Mouse (Mus musculus): ENCODE measurements around the gene Tmem52b. TPM values are rescaled to one million over a fixed set of nuclear protein-coding genes. Genes with fewer than 3 reads are reported as not detected.
"Not testable (repeated sequence)": the region's sequence is repeated elsewhere in the genome, so short reads cannot be mapped to it uniquely, and the experiment has no call there.

Gene Tmem52b
- 0.10 TPM in 1 of 2 replicates, not detected in the other for polyA plus RNA-seq (2015; fragmentation: Nextera tagmentation; extraction: Ambion mirVana)

DNA sequence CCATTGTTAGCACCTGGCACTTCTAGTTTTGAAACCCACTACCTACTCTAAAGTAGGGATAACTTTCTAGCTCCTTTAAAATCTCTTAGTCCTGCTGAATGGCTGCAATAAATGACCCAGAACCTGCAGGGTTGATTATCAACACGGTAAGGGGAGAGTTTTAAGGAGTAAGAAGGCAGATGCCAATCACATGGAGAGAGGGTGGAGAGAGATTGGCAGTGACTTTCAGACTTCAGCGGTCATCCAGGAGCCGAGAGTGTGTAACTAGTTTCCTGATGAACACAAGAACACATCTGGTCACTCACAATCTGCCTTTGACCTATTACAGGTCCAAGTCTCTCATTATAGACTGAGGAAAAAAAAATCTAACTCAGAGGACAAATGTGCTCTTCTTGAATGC, at the start of gene Tmem52b:
Gene Tmem52b (plus strand): TSS at position 189 of the 400 bp plus-strand sequence.
- Histone ChIP-seq H3K9ac (replicated peaks) (no peak within 1 kb of the TSS), H3K27me3 (replicated peaks) (no peaks in the 10 kb centered on the region), H3K4me1 (no peaks in the 10 kb centered on the region), H3K4me2 (no peak within 1 kb of the TSS), H3K9me3 (replicated peaks) (no peaks in the 10 kb centered on the region), H3K27ac (replicated peaks) (no peak within 1 kb of the TSS), H3K36me3 (no peaks in the 10 kb centered on the region), H3K4me3 (replicated peaks) (no peak within 1 kb of the TSS)
- ATAC-seq (ENCODE audit: low FRiP score): no peak
- WGBS: 67% methylated on average over 3 of the region's 3 CpGs

DNA sequence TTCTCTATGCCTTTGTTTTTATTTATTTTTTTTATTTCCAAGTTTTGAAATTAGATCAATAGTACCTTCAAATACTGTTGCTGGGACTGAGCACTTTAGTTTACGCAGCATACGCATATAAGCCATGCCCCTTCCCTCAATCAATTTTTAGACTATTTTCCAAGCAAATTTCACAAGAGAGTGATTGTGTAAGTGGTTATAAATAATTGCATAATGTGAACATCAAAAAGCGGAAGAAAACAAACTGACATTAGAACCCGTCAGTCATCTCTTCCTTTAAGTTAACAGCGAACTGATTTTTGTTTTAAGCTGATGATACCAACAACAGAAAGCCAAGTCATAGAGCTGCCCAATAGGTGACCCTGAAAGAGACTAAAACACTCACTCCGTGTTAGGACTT, 41.0 kb upstream of the Tmem52b start:
- Histone ChIP-seq H3K9me3 (replicated peaks) (no peaks in the 10 kb centered on the region), H3K27ac (replicated peaks) (no peak overlapping the region), H3K4me1 (no peaks in the 10 kb centered on the region), H3K36me3 (no peaks in the 10 kb centered on the region), H3K4me2 (no peak overlapping the region), H3K4me3 (replicated peaks) (no peak overlapping the region), H3K9ac (replicated peaks) (no peak overlapping the region), H3K27me3 (replicated peaks) (no peaks in the 10 kb centered on the region)
- ATAC-seq (ENCODE audit: low FRiP score): no peak
- 91% methylated on average over 6 of the region's 6 CpGs for WGBS

DNA sequence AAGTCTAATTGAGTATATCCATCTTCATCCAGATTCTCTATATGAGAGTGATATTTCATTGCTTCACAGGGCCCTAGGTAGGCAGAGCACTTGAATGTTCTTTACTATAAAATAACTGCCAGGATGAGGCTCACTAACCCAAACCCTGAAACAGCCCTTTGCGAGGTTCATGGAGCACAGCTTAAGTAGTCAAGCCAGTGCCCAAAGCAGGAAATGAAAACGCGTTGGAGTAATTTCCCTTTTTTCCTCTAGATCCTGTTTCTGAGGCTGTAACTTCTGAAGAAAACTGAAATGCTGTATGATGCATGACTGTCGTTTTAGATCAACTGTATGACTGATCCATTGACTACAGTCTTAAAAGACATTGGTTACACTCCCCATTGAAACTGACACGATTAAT, 39.7 kb upstream of the Tmem52b start:
- ATAC-seq (ENCODE audit: low FRiP score): no peak
- Histone ChIP-seq H3K27ac (replicated peaks) (no peak overlapping the region), H3K36me3 (no peaks in the 10 kb centered on the region), H3K4me1 (no peaks in the 10 kb centered on the region; the same call in 1 of the 2 replicates), H3K27me3 (replicated peaks) (no peaks in the 10 kb centered on the region), H3K9ac (replicated peaks) (no peak overlapping the region), H3K4me2 (no peak overlapping the region), H3K4me3 (replicated peaks) (no peak overlapping the region), H3K9me3 (replicated peaks) (no peaks in the 10 kb centered on the region)
- 75% methylated on average over 5 of the region's 5 CpGs for whole genome bisulfite sequencing

DNA sequence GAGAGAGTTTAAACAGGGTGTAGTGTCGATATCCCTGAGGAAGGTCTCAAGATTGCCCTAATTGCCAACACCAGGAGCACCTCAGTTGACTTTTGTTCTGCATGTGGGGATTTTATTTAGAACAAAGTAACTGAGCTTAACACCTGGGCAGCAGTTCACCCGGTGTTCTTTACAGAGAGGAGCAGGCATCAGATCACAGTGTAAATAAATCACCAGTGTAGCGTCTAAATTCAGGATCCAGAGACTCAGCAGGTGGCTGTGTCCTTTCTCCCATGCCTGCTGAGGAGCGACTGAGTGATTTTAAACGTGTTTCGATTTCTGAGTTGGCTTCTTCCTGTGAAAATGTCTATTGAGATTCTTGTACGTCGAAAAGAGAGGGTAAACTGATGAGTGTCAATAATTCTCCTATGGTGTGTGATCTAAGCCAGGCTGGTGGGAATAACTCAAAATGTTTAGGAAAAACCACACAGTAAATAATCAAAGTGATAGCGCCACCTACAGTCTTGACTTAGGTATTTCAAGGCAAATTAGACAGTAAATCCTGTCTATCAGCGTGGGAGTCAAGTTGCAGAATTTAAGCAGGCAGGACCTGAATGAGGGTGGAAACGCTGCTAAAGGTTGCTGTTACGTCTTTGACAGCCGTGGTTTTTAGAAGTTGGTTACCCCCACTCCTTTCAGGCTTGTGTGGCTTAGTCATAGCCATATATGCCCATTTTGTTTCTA, 35.8 kb upstream of the Tmem52b start:
- no peak for ATAC-seq (ENCODE audit: low FRiP score)
- Histone ChIP-seq H3K9me3 (replicated peaks) (no peaks in the 10 kb centered on the region), H3K27ac (replicated peaks) (no peak overlapping the region), H3K27me3 (replicated peaks) (no peaks in the 10 kb centered on the region), H3K4me1 (no peaks in the 10 kb centered on the region; the same call in 1 of the 2 replicates), H3K9ac (replicated peaks) (no peak overlapping the region), H3K36me3 (no peaks in the 10 kb centered on the region), H3K4me3 (replicated peaks) (no peak overlapping the region), H3K4me2 (no peak overlapping the region)
- WGBS: 34% methylated on average over 13 of the region's 13 CpGs

DNA sequence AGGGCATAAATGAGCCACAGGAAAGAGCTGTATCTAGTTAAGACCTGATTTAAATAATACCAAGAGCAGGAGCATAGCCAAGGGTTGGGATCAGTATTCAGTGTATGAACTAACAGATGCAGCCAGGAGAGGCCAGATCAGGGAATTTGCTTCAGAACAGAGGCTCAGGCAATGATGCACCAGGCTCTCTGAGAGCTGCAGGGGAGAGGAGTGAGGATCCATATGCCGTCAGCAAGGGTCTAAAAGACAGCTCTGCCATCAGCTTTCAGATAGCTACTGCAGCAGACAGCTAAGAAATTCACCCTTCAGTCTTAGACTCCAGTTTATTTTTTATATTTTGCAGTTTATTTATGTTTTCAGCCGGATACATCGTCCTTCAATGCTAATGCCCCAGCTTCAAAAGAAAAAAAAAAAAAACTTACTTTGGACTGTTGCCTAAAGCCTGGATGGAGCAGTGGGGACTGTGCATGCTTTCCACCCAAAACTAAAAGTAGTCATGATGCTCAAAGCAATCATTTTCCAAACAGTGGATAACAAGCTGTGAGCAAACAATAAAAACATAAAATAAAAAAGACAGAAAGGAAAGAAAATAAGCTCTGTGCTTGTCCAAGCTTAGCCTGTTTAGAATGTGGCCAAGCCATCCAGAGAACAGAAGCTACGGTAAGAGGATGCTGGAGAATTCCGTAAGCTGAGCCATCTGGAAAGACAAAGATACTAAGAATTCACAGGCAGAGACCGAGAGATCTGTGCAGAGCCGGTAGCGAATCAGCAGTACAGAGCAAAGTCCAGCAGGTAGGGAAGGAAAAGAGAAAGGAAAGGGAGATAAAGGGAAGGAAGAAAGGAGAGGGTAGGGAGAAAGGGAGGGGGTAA, 32.0 kb upstream of the Tmem52b start:
- no peak overlapping the region for H3K4me3 ChIP-seq (replicated peaks)
- 46% methylated on average over 8 of the region's 8 CpGs for WGBS
- no peak overlapping the region for H3K9ac ChIP-seq (replicated peaks)
- no peaks in the 10 kb centered on the region for H3K27me3 ChIP-seq (replicated peaks)
- H3K4me2 ChIP-seq: peak overlapping the region; percentile 1; the same call in 1 of the 2 replicates
- no peaks in the 10 kb centered on the region for H3K36me3 ChIP-seq
- H3K27ac ChIP-seq (replicated peaks): peak overlapping the region; percentile 65
- ATAC-seq (ENCODE audit: low FRiP score): peak; percentile 83
- no peaks in the 10 kb centered on the region; the same call in 1 of the 2 replicates for H3K4me1 ChIP-seq
- H3K9me3 ChIP-seq (replicated peaks): no peaks in the 10 kb centered on the region

DNA sequence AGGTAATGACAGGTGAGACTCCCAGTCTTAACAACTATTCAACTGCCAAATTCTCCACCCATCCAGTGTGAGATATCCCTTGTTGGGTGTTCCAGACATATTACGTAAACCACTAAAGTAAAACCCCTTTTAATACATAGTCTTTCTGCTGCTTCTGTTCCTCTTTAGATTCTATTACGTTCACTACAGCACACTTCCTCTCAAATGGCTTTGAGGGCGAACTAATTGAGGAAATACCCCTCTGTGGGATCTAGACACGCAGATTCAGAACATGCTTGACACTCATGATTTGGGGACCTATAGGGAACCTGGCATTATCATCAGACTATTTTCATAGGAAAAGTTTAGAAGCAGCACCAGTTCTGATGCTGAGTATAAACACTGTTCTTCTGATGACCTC, 17.4 kb upstream of the Tmem52b start:
- H3K27me3 ChIP-seq (replicated peaks): no peaks in the 10 kb centered on the region
- H3K36me3 ChIP-seq: no peaks in the 10 kb centered on the region
- H3K9me3 ChIP-seq (replicated peaks): no peaks in the 10 kb centered on the region
- H3K4me2 ChIP-seq: no peak overlapping the region
- no peak overlapping the region for H3K4me3 ChIP-seq (replicated peaks)
- ATAC-seq (ENCODE audit: low FRiP score): no peak
- no peak overlapping the region for H3K27ac ChIP-seq (replicated peaks)
- 87% methylated on average over 4 of the region's 4 CpGs for WGBS
- H3K4me1 ChIP-seq: no peaks in the 10 kb centered on the region
- no peak overlapping the region for H3K9ac ChIP-seq (replicated peaks)

DNA sequence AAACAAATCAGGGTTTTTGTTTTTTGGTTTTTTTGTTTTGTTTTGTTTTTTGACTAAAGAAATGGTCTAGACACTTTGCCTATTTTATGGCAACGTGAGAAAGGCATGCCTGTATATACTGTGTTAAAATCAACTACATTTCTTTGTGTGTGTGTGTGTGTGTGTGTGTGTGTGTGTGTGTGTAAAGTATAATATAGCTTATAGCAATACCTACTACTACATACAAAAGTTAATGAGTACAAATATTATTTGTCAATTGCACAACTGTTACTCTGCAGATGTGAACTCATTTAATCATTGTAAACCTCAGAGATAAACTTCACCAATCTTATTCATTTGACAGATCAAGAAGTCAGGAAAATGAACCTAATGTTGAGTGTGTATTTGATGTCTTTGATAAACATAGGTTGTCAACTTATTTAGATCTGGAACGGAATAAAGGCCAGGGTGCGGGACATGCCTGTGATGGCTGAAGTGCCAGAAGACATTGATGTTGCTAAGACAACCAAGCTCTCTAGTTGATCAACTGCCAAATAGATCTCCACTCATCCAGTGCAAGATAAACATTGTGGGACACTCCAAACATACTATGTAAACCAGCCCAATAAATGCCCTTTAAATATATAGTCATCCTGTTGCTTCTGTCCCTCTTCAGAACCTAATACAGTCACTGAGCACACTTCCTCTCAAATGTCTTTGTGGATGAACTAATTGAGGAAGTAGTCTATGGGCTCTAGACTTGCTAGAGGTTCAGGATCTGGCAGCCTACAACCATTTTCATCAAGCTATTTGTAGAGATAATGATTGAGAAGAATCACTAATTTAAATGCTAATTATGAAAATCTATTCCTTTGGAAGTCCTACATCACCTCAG, 14.8 kb upstream of the Tmem52b start:
- Histone ChIP-seq H3K9ac (replicated peaks) (no peak overlapping the region), H3K4me2 (no peak overlapping the region), H3K36me3 (no peaks in the 10 kb centered on the region), H3K27me3 (replicated peaks) (no peaks in the 10 kb centered on the region), H3K4me1 (no peaks in the 10 kb centered on the region), H3K4me3 (replicated peaks) (no peak overlapping the region), H3K9me3 (replicated peaks) (0 out of 2 replicates have a peak, but pooled peaks cover 2% of the 10 kb centered on the region), H3K27ac (replicated peaks) (no peak overlapping the region)
- WGBS: 93% methylated on average over 3 of the region's 3 CpGs
- ATAC-seq (ENCODE audit: low FRiP score): no peak

DNA sequence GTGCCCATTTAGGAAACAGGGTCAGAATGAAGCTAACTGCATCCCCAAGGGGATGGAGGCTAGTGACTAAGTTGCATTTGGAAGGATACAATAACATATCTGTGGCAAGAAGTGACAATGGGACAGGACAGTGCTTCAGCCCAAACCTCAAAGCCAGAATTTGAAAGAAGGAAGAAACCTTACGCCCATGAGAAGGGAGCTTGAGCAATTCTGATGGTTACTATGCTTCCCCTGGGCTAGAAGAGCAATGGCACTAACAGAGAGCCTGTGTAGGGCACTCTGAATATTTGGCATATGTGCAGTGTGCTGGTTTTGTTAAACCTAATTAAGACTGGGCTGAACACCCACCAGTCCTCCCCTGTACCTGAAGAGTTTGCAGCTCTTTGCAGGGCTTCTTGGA, 12.8 kb upstream of the Tmem52b start:
- H3K9me3 ChIP-seq (replicated peaks); ATAC-seq (ENCODE audit: low FRiP score); H3K36me3 ChIP-seq; H3K27ac ChIP-seq (replicated peaks); H3K4me2 ChIP-seq; H3K27me3 ChIP-seq (replicated peaks); H3K4me3 ChIP-seq (replicated peaks); H3K4me1 ChIP-seq; H3K9ac ChIP-seq (replicated peaks): not testable (repeated sequence)
- WGBS: 94% methylated on average over 1 of the region's 1 CpGs

DNA sequence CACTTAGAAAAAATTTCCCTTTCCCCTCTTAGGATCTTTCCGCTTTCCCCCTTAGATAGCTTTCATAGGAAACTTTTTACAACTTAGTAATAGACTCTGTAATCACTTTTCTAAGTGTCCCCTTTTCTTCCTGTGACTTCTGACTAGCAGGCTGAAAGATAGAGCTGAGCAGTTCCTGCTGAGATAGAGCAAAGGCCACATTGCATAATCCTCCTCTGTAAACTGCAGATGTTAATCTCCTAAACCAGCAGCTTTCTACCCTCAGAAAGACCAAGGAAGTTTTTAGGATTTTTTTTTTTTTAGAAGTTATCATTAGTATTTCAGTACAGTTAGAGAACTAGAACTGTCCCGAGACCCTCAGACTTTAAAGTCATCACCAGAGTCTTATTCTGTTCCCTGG, 8.9 kb upstream of the Tmem52b start:
- Histone ChIP-seq H3K36me3 (no peaks in the 10 kb centered on the region), H3K4me3 (replicated peaks) (no peak overlapping the region), H3K4me1 (no peaks in the 10 kb centered on the region), H3K27ac (replicated peaks) (no peak overlapping the region), H3K9me3 (replicated peaks) (0 out of 2 replicates have a peak, but pooled peaks cover 2% of the 10 kb centered on the region), H3K27me3 (replicated peaks) (no peaks in the 10 kb centered on the region), H3K4me2 (no peak overlapping the region), H3K9ac (replicated peaks) (no peak overlapping the region)
- 84% methylated on average over 2 of the region's 2 CpGs for WGBS
- no peak for ATAC-seq (ENCODE audit: low FRiP score)

DNA sequence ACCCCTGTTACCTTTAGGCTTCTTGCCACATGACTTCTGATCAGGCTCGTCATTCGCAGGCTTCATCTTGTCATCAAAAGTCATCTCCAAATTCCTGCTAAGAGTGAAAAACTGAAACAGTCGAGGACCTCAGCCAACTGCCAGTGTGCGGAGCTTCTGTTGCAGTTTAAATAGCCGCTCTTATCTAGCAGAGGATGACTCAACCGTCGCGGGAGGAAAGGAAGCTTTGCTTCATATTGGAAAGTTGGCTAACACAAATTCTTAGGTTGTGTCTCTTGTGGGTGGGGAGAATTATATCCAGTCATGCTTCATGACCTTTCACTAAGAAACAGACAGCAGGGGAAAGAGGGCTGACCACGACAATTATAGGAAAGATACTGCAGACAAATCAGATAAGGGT, 5.3 kb upstream of the Tmem52b start, which contains the start of gene Olr1:
Gene Olr1 (minus strand): TSS at position 142 of the 400 bp plus-strand sequence.
- Histone ChIP-seq H3K4me2 (no peak within 1 kb of the TSS), H3K36me3 (no peaks in the 10 kb centered on the region), H3K27me3 (replicated peaks) (no peaks in the 10 kb centered on the region), H3K9me3 (replicated peaks) (0 out of 2 replicates have a peak, but pooled peaks cover under 1% of the 10 kb centered on the region), H3K4me3 (replicated peaks) (no peak within 1 kb of the TSS), H3K4me1 (no peaks in the 10 kb centered on the region), H3K9ac (replicated peaks) (no peak within 1 kb of the TSS), H3K27ac (replicated peaks) (no peak within 1 kb of the TSS)
- no peak for ATAC-seq (ENCODE audit: low FRiP score)
- 88% methylated on average over 9 of the region's 9 CpGs for WGBS

Measured in neural tube, embryonic 15.5 days (tissue).